Mouse (Mus musculus) midbrain, embryonic 13.5 days (tissue): ENCODE results near the gene Gabrb3. TPM values are rescaled to one million over a fixed set of nuclear protein-coding genes. Genes with fewer than 3 reads are reported as not detected.

Experiments used
- ATAC-seq: fragments of 200-750 bp; cut with Nextera tagmentation; 2 replicates; pipeline ENCODE4 v1.8.0; 2017; ENCODE audit warnings: mild to moderate bottlenecking, moderate TSS enrichment, moderate library complexity
- H3K27ac ChIP-seq: fragments of 300-500 bp; sonication (generic); 2 replicates; pipeline ENCODE4 v1.5.1; 2015; ENCODE audit warnings: inconsistent platforms, mild to moderate bottlenecking, moderate library complexity
- H3K27me3 ChIP-seq: fragments of 300-500 bp; sonication (generic); 2 replicates; pipeline ENCODE4 v1.6.1; 2015; ENCODE audit warnings: mild to moderate bottlenecking, inconsistent platforms
- H3K36me3 ChIP-seq: fragments of 300-500 bp; sonication (generic); 2 replicates; pipeline ENCODE4 v1.6.1; 2015; ENCODE audit warnings: mild to moderate bottlenecking, inconsistent platforms
- H3K4me1 ChIP-seq: fragments of 300-500 bp; sonication (generic); replicated peaks from 2 replicates; pipeline ENCODE4 v1.6.1; 2015; ENCODE audit warnings: inconsistent platforms
- H3K4me2 ChIP-seq: fragments of 300-500 bp; sonication (generic); replicated peaks from 2 replicates; pipeline ENCODE4 v1.6.1; 2015; ENCODE audit warnings: moderate library complexity, mild to moderate bottlenecking, inconsistent platforms
- H3K4me3 ChIP-seq: fragments of 300-500 bp; sonication (generic); replicated peaks from 2 replicates; pipeline ENCODE4 v1.5.1; 2015; ENCODE audit warnings: mild to moderate bottlenecking, inconsistent platforms
- H3K9ac ChIP-seq: fragments of 300-500 bp; sonication (generic); replicated peaks from 2 replicates; pipeline ENCODE4 v1.6.1; 2015; ENCODE audit warnings: mild to moderate bottlenecking, inconsistent platforms
- H3K9me3 ChIP-seq: fragments of 300-500 bp; sonication (generic); 2 replicates; pipeline ENCODE4 v1.6.1; 2016; ENCODE audit warnings: mild to moderate bottlenecking, inconsistent platforms
- WGBS: fragments of 180-500 bp; shearing (Covaris S2); methylation state at CpG from one replicate; pipeline ENCODE4 v1.1.7; 2015; 5-methylcytosine and 5-hydroxymethylcytosine counted together
- polyA plus RNA-seq: library from polyadenylated mRNA; unstranded; fragments of >200 nt; fragmentation: Nextera tagmentation; extraction: Ambion mirVana; gene quantifications from 2 replicates; pipeline ENCODE4 v1.2.1, GENCODE M21; 2015

The Gabrb3 gene
- polyA plus RNA-seq, 1 experiment from 2014 or later, result 28.7 TPM

- H3K4me2 ChIP-seq, result no peak overlapping the region
- no peak overlapping the region for H3K4me3 ChIP-seq
- peak; percentile 90 for ATAC-seq
- no peaks in the 10 kb centered on the region for H3K27me3 ChIP-seq
- no peaks in the 10 kb centered on the region for H3K9me3 ChIP-seq
- no peak overlapping the region for H3K27ac ChIP-seq
- H3K36me3 ChIP-seq, result no peaks in the 10 kb centered on the region
- H3K4me1 ChIP-seq, result no peaks in the 10 kb centered on the region
- H3K9ac ChIP-seq, result no peak overlapping the region
- WGBS, result 83% methylated on average over 4 of the region's 4 CpGs
These were observed 54.5 kb downstream of the Gabrb3 start for GRCm38 (mm10) chr7:57473811-57474525.

GRCm38 (mm10) chr7:57482896-57483295, 63.4 kb downstream of the Gabrb3 start:
- Histone ChIP-seq H3K27me3 (no peaks in the 10 kb centered on the region), H3K9me3 (no peaks in the 10 kb centered on the region), H3K9ac (no peak overlapping the region), H3K36me3 (no peaks in the 10 kb centered on the region), H3K27ac (no peak overlapping the region), H3K4me1 (no peaks in the 10 kb centered on the region), H3K4me3 (no peak overlapping the region), H3K4me2 (no peak overlapping the region)
- no peak for ATAC-seq

- H3K4me2 ChIP-seq, result no peak overlapping the region
- H3K36me3 ChIP-seq, result no peaks in the 10 kb centered on the region
- H3K4me3 ChIP-seq, result no peak overlapping the region
- no peak overlapping the region for H3K9ac ChIP-seq
- H3K9me3 ChIP-seq, result no peaks in the 10 kb centered on the region
- WGBS, result 83% methylated on average over 6 of the region's 6 CpGs
- no peaks in the 10 kb centered on the region for H3K27me3 ChIP-seq
- no peaks in the 10 kb centered on the region for H3K4me1 ChIP-seq
- H3K27ac ChIP-seq, result no peak overlapping the region
- ATAC-seq, result no peak
These were observed 67.4 kb downstream of the Gabrb3 start for GRCm38 (mm10) chr7:57486907-57487306.

- H3K36me3 ChIP-seq, result no peaks in the 10 kb centered on the region
- no peak overlapping the region for H3K27ac ChIP-seq
- 76% methylated on average over 4 of the region's 4 CpGs for WGBS
- H3K27me3 ChIP-seq, result no peaks in the 10 kb centered on the region
- no peak for ATAC-seq
- H3K4me3 ChIP-seq, result no peak overlapping the region
- H3K4me1 ChIP-seq, result no peaks in the 10 kb centered on the region
- no peak overlapping the region for H3K4me2 ChIP-seq
- no peak overlapping the region for H3K9ac ChIP-seq
- no peaks in the 10 kb centered on the region for H3K9me3 ChIP-seq
These were observed 72.3 kb downstream of the Gabrb3 start for GRCm38 (mm10) chr7:57491795-57492194.

- H3K9ac ChIP-seq, result no peak overlapping the region
- H3K4me1 ChIP-seq, result no peaks in the 10 kb centered on the region
- ATAC-seq, result no peak
- H3K27ac ChIP-seq, result no peak overlapping the region
- no peak overlapping the region for H3K4me3 ChIP-seq
- WGBS, result 62% methylated on average over 4 of the region's 4 CpGs
- H3K27me3 ChIP-seq, result peaks cover 14% of the 10 kb centered on the region
- H3K9me3 ChIP-seq, result no peaks in the 10 kb centered on the region
- H3K36me3 ChIP-seq, result no peaks in the 10 kb centered on the region
- no peak overlapping the region for H3K4me2 ChIP-seq
These were observed 83.3 kb downstream of the Gabrb3 start for GRCm38 (mm10) chr7:57502809-57503208.

GRCm38 (mm10) chr7:57508860-57509632, 89.6 kb downstream of the Gabrb3 start:
- peak overlapping the region; percentile 58 for H3K4me3 ChIP-seq
- peak; percentile 79 for ATAC-seq
- H3K36me3 ChIP-seq, result no peaks in the 10 kb centered on the region
- no peak overlapping the region for H3K27ac ChIP-seq
- WGBS, result under 1% methylated on average over 66 of the region's 72 CpGs
- peak overlapping the region; percentile 84 for H3K4me2 ChIP-seq
- H3K27me3 ChIP-seq, result peaks cover 53% of the 10 kb centered on the region
- peak overlapping the region; percentile 66 for H3K9ac ChIP-seq
- peaks cover 11% of the 10 kb centered on the region; the same call in 1 of the 2 replicates for H3K4me1 ChIP-seq
- H3K9me3 ChIP-seq, result no peaks in the 10 kb centered on the region

GRCm38 (mm10) chr7:57509681-57510141, 90.2 kb downstream of the Gabrb3 start, which contains the start of gene Gabra5:
Gabra5 (minus strand) TSS chr7:57510059.
- ATAC-seq, result peak; percentile 85
- Histone ChIP-seq H3K4me2 (peak within 1 kb of the TSS; percentile 84), H3K4me3 (peak within 1 kb of the TSS; percentile 58), H3K9me3 (no peaks in the 10 kb centered on the region), H3K36me3 (no peaks in the 10 kb centered on the region), H3K27ac (no peak within 1 kb of the TSS), H3K9ac (peak within 1 kb of the TSS; percentile 66), H3K27me3 (peaks cover 54% of the 10 kb centered on the region), H3K4me1 (peaks cover 11% of the 10 kb centered on the region; the same call in 1 of the 2 replicates)
- under 1% methylated on average over 59 of the region's 59 CpGs for WGBS

- H3K36me3 ChIP-seq, result no peaks in the 10 kb centered on the region
- H3K4me2 ChIP-seq, result no peak overlapping the region
- H3K9me3 ChIP-seq, result no peaks in the 10 kb centered on the region
- no peak overlapping the region for H3K27ac ChIP-seq
- peaks cover 38% of the 10 kb centered on the region for H3K27me3 ChIP-seq
- ATAC-seq, result no peak
- no peak overlapping the region for H3K4me3 ChIP-seq
- no peak overlapping the region for H3K9ac ChIP-seq
- peaks cover 11% of the 10 kb centered on the region; the same call in 1 of the 2 replicates for H3K4me1 ChIP-seq
- 32% methylated on average over 3 of the region's 3 CpGs for WGBS
These were observed 93.5 kb downstream of the Gabrb3 start for GRCm38 (mm10) chr7:57512955-57513354.

- Histone ChIP-seq H3K27me3 (no peaks in the 10 kb centered on the region), H3K4me2 (no peak overlapping the region), H3K36me3 (no peaks in the 10 kb centered on the region), H3K9ac (no peak overlapping the region), H3K9me3 (no peaks in the 10 kb centered on the region), H3K4me3 (no peak overlapping the region), H3K4me1 (no peaks in the 10 kb centered on the region), H3K27ac (no peak overlapping the region)
- no peak for ATAC-seq
- 87% methylated on average over 4 of the region's 4 CpGs for WGBS
These were observed 110.0 kb downstream of the Gabrb3 start for GRCm38 (mm10) chr7:57529451-57529850.

GRCm38 (mm10) chr7:57529954-57530353, 110.5 kb downstream of the Gabrb3 start:
- WGBS, result 94% methylated on average over 8 of the region's 8 CpGs

GRCm38 (mm10) chr7:57532676-57533075, 113.2 kb downstream of the Gabrb3 start:
- Histone ChIP-seq H3K4me2 (no peak overlapping the region), H3K27me3 (no peaks in the 10 kb centered on the region), H3K4me1 (no peaks in the 10 kb centered on the region), H3K4me3 (no peak overlapping the region), H3K9me3 (no peaks in the 10 kb centered on the region), H3K36me3 (no peaks in the 10 kb centered on the region), H3K9ac (no peak overlapping the region), H3K27ac (no peak overlapping the region)
- 94% methylated on average over 10 of the region's 10 CpGs for WGBS
- ATAC-seq, result no peak

More at GRCm38 (mm10) chr7:57529954-57530353, 110.5 kb downstream of the Gabrb3 start:
- Histone ChIP-seq H3K27me3 (no peaks in the 10 kb centered on the region), H3K4me3 (no peak overlapping the region), H3K36me3 (no peaks in the 10 kb centered on the region), H3K27ac (no peak overlapping the region), H3K9ac (no peak overlapping the region), H3K4me2 (no peak overlapping the region), H3K4me1 (no peaks in the 10 kb centered on the region), H3K9me3 (no peaks in the 10 kb centered on the region)
- no peak for ATAC-seq

GRCm38 (mm10) chr7:57538565-57538964, 119.1 kb downstream of the Gabrb3 start:
- no peaks in the 10 kb centered on the region for H3K27me3 ChIP-seq
- WGBS, result 25% methylated on average over 7 of the region's 7 CpGs
- no peak overlapping the region for H3K9ac ChIP-seq
- no peak overlapping the region for H3K27ac ChIP-seq
- H3K4me1 ChIP-seq, result no peaks in the 10 kb centered on the region
- H3K36me3 ChIP-seq, result no peaks in the 10 kb centered on the region
- H3K9me3 ChIP-seq, result no peaks in the 10 kb centered on the region
- ATAC-seq, result no peak
- H3K4me2 ChIP-seq, result no peak overlapping the region
- no peak overlapping the region for H3K4me3 ChIP-seq
